Mouse (Mus musculus) c-Kit-positive CD71-negative TER-119-negative erythroid progenitor cells, embryonic 14.5 days (primary cell): ENCODE results near the gene Tirap.
"Not testable (repeated sequence)": the region's sequence is repeated elsewhere in the genome, so short reads cannot be mapped to it uniquely, and the experiment has no call there.

Experiments
- DNase-seq: peaks from one replicate; pipeline ENCODE4 v3.0.0-alpha.2; 2013; ENCODE audit warnings: low read depth

The Tirap gene

GRCm38 (mm10) chr9:35188700-35189099 lies 11.4 kb downstream of the Tirap start:
- no peak for DNase-seq

- no peak for DNase-seq
Measured at GRCm38 (mm10) chr9:35187351-35187903, 12.7 kb downstream of the Tirap start.

GRCm38 (mm10) chr9:35186430-35186829 lies 13.7 kb downstream of the Tirap start:
- no peak for DNase-seq

- DNase-seq = no peak
Measured at GRCm38 (mm10) chr9:35183359-35183758, 16.7 kb downstream of the Tirap start.

GRCm38 (mm10) chr9:35182832-35183231 lies 17.3 kb downstream of the Tirap start:
- no peak for DNase-seq

- no peak for DNase-seq
Measured at GRCm38 (mm10) chr9:35176124-35176659, 23.9 kb downstream of the Tirap start.

- peak; percentile 75 for DNase-seq
Measured at GRCm38 (mm10) chr9:35175251-35176123, 24.6 kb downstream of the Tirap start, which contains the start of gene Dcps. Dcps (minus strand) TSS chr9:35176061.

- no peak for DNase-seq
Measured at GRCm38 (mm10) chr9:35173331-35173730, 26.8 kb downstream of the Tirap start.

GRCm38 (mm10) chr9:35170071-35170470 lies 30.0 kb downstream of the Tirap start:
- DNase-seq = no peak

GRCm38 (mm10) chr9:35166798-35167635 lies 33.1 kb downstream of the Tirap start:
- no peak for DNase-seq

GRCm38 (mm10) chr9:35166144-35166797 lies 33.8 kb downstream of the Tirap start:
- DNase-seq = peak; percentile 24

- no peak for DNase-seq
Measured at GRCm38 (mm10) chr9:35164142-35164874, 35.8 kb downstream of the Tirap start.

- DNase-seq = no peak
Measured at GRCm38 (mm10) chr9:35163011-35163690, 36.9 kb downstream of the Tirap start.

GRCm38 (mm10) chr9:35161721-35162120 lies 38.4 kb downstream of the Tirap start:
- DNase-seq = no peak

- DNase-seq = no peak
Measured at GRCm38 (mm10) chr9:35160662-35161061, 39.4 kb downstream of the Tirap start.

- DNase-seq = no peak
Measured at GRCm38 (mm10) chr9:35158477-35158876, 41.6 kb downstream of the Tirap start.

- DNase-seq = no peak
Measured at GRCm38 (mm10) chr9:35156862-35157261, 43.2 kb downstream of the Tirap start.

- no peak for DNase-seq
Measured at GRCm38 (mm10) chr9:35156002-35156710, 43.9 kb downstream of the Tirap start.

GRCm38 (mm10) chr9:35152923-35153322 lies 47.2 kb downstream of the Tirap start:
- DNase-seq = no peak

GRCm38 (mm10) chr9:35148822-35149221 lies 51.3 kb downstream of the Tirap start:
- not testable (repeated sequence) for DNase-seq
